Mouse (Mus musculus) neural tube, embryonic 14.5 days (tissue): ENCODE data around the gene Vrk1. TPM values are rescaled to one million over a fixed set of nuclear protein-coding genes. Genes with fewer than 3 reads are reported as not detected.

Source experiments
- ATAC-seq: fragments of 200-750 bp; cut with Nextera tagmentation; 2 replicates; pipeline ENCODE4 v1.8.0; 2017; ENCODE audit warnings: low read depth, mild to moderate bottlenecking, moderate TSS enrichment, moderate library complexity
- H3K27ac ChIP-seq: fragments of 300-500 bp; sonication (generic); 2 replicates; pipeline ENCODE4 v1.5.1; 2014; ENCODE audit warnings: low read depth, mild to moderate bottlenecking, control low read depth, low read length, moderate library complexity, mixed read lengths
- H3K27me3 ChIP-seq: fragments of 300-500 bp; sonication (generic); 2 replicates; pipeline ENCODE4 v1.6.1; 2014; ENCODE audit warnings: low read length; ENCODE audit not compliant: control insufficient read depth, insufficient read depth
- H3K36me3 ChIP-seq: fragments of 300-500 bp; sonication (generic); 2 replicates; pipeline ENCODE4 v1.6.1; 2014; ENCODE audit warnings: low read length, mixed read lengths; ENCODE audit not compliant: control insufficient read depth, insufficient read depth
- H3K4me1 ChIP-seq: fragments of 300-500 bp; sonication (generic); 2 replicates; pipeline ENCODE4 v1.6.1; 2014; ENCODE audit warnings: low read length; ENCODE audit not compliant: control insufficient read depth, insufficient read depth
- H3K4me2 ChIP-seq: fragments of 300-500 bp; sonication (generic); 2 replicates; pipeline ENCODE4 v1.6.1; 2014; ENCODE audit warnings: mild to moderate bottlenecking, low read depth, low read length, control low read depth
- H3K4me3 ChIP-seq: fragments of 300-500 bp; sonication (generic); 2 replicates; pipeline ENCODE4 v1.5.1; 2014; ENCODE audit warnings: low read depth, low read length, control low read depth, mixed read lengths
- H3K9ac ChIP-seq: fragments of 300-500 bp; sonication (generic); replicated peaks from 2 replicates; pipeline ENCODE4 v1.6.1; 2014; ENCODE audit warnings: low read depth, mild to moderate bottlenecking, control low read depth, low read length, mixed read lengths
- H3K9me3 ChIP-seq: fragments of 300-500 bp; sonication (generic); 2 replicates; pipeline ENCODE4 v1.6.1; 2016; ENCODE audit warnings: low read length; ENCODE audit not compliant: control insufficient read depth
- WGBS: fragments of 180-500 bp; shearing (Covaris S2); extraction: QIAGEN DNeasy Blood & Tissue Kit; methylation state at CpG from one replicate; pipeline ENCODE4 v1.1.7; 2014; 5-methylcytosine and 5-hydroxymethylcytosine counted together
- polyA plus RNA-seq: library from polyadenylated mRNA; unstranded; fragments of >200 nt; fragmentation: Nextera tagmentation; extraction: Ambion mirVana; gene quantifications from 2 replicates; pipeline ENCODE4 v1.2.1, GENCODE M21; 2014

Vrk1 gene
- polyA plus RNA-seq, 1 experiment from 2014 or later: 28.8 TPM

- Histone ChIP-seq H3K36me3 (no peaks in the 10 kb centered on the region), H3K27me3 (no peaks in the 10 kb centered on the region), H3K4me3 (no peak overlapping the region), H3K4me2 (no peak overlapping the region), H3K27ac (no peak overlapping the region), H3K4me1 (no peaks in the 10 kb centered on the region), H3K9me3 (no peaks in the 10 kb centered on the region), H3K9ac (no peak overlapping the region)
- WGBS: 66% methylated on average over 12 of the region's 12 CpGs
- ATAC-seq: no peak
Measured at GRCm38 (mm10) chr12:106059873-106060573, 50.0 kb downstream of the Vrk1 start.

DNA sequence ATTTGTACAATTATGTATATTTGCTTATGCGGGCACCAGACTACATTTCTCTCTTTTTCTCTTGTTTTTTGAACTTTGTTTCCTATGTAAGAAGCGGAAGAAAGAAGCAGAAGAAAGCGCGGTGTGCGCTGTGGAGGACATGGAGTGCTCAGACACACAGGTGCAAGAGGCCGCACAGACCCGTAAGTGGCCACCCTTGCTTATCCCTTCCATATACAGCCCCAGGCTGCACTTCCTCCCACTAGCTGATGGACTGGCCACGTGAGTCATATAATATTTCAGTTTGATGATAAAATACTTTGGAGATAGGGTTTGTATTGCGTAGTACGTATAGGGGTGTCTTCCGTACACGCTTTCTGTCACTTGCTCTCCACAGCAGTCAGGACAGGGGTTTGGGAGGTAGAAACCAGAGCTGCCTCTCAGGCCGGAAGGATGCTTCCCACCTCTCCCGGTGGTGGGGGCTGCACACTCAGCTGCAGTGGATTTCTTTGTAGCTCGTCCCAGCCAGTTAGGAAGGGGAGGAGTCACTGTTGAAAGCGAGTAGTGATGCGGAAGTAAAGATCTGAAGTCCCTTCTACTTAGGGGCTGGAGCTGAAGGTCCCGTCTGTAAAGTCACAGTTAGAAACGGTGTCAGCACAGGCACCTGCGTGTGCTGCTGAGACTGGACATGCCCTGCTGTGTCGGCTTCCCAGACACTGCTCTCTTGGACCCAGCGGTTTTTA, 60.6 kb downstream of the Vrk1 start:
- peak overlapping the region; percentile 16; the same call in 1 of the 2 replicates for H3K4me2 ChIP-seq
- no peak overlapping the region for H3K9ac ChIP-seq
- WGBS: 51% methylated on average over 22 of the region's 22 CpGs
- peaks cover 20% of the 10 kb centered on the region for H3K4me1 ChIP-seq
- no peaks in the 10 kb centered on the region for H3K9me3 ChIP-seq
- no peak overlapping the region for H3K4me3 ChIP-seq
- no peak overlapping the region for H3K27ac ChIP-seq
- no peaks in the 10 kb centered on the region for H3K36me3 ChIP-seq
- H3K27me3 ChIP-seq: no peaks in the 10 kb centered on the region
- ATAC-seq: no peak

DNA sequence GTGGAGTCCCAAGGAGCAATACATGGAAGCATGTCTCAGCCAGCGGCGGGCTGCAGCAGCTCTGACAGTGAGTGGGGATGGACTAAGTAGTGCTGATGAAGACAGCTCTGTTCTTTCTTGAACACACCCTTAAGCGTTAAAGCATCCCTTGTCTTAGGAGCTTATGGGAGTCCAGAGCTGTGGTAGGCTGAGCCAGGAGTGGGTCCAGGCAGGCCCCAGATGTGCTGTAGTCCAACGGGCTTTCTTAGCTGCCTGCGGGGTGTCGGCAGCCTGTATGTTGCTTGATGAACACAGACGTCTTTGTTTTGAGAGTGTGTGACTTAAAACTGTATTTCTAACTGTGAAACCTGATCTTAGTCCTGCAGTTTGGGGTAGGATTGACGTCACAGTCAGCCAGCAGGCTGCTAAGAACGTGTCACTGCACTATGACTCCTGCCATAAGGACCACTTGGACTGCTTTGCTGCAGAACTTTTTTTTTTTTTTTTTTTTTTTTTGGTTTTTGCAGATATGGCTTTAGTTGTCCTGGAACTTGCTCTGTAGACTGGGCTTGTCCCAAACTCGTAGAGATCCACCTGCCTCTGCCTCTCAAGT, 61.6 kb downstream of the Vrk1 start:
- Histone ChIP-seq H3K36me3 (no peaks in the 10 kb centered on the region), H3K27me3 (no peaks in the 10 kb centered on the region), H3K9me3 (no peaks in the 10 kb centered on the region), H3K9ac (no peak overlapping the region), H3K4me3 (no peak overlapping the region), H3K4me1 (peaks cover 20% of the 10 kb centered on the region), H3K4me2 (no peak overlapping the region), H3K27ac (no peak overlapping the region)
- WGBS: 40% methylated on average over 10 of the region's 10 CpGs
- ATAC-seq: peak; percentile 51; the same call in 1 of the 2 replicates

DNA sequence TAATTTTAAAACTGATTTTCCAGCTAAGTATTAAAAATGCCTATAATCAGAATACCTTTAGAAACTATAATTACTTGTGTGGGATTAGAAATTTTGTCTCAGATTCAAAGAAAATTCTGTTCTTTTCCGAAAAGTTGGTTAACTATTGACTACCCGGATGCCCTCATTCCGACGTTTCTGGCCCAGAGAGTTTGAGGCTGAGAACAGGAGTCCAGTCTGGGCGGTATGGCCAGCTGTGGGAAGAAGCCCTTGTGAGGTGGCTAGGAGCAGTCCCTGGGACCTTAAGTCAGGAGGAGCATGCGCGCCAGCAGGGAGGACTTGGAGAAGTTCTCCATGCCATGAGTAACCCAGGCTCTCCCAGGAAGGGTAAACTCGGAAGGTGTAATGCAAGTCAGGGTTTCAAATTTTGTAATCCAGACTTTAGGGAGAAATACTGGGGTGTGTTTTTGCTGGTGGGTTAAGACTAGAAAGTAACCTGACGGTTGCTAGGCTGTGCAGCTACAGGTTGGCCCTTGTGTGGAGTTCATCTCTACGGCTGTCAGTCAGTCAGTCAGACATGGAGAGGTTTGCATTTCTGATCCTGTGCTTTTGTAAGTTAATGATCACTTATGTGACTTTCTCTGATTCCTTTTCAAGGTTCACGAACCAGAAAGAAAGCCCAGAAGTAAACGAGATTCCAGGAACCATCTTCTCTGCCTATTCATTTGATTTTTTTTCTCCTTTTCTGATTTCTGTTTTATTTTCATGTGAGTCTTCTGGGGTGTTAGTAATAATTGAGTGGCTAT, 64.5 kb downstream of the Vrk1 start:
- Histone ChIP-seq H3K36me3 (no peaks in the 10 kb centered on the region), H3K4me2 (no peak overlapping the region), H3K4me1 (peaks cover 12% of the 10 kb centered on the region), H3K9ac (no peak overlapping the region), H3K4me3 (no peak overlapping the region), H3K9me3 (no peaks in the 10 kb centered on the region), H3K27ac (no peak overlapping the region), H3K27me3 (no peaks in the 10 kb centered on the region)
- ATAC-seq: no peak
- WGBS: 91% methylated on average over 12 of the region's 12 CpGs

DNA sequence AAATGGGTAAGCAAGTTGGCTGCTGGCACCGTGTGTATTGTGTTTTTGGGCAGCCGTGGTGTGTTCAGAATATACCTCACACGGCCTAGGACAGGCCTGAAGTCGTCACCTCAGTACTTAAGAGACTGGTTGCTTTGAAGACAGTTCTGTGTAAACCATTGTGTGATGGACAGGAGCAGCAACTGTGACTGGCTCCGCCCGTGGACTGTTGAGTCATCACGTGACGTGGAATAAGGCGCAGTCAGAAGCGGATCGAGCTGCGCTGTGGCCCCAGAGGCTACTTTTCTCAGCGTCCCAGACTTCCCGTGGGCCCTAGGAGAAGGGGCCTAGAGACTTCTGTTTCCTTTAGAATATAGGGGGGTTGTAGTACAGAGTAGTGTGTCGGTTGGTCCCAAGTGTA, 66.1 kb downstream of the Vrk1 start:
- Histone ChIP-seq H3K4me2 (no peak overlapping the region), H3K4me3 (no peak overlapping the region), H3K27ac (no peak overlapping the region), H3K9me3 (no peaks in the 10 kb centered on the region), H3K4me1 (peaks cover 17% of the 10 kb centered on the region), H3K27me3 (no peaks in the 10 kb centered on the region), H3K9ac (no peak overlapping the region), H3K36me3 (no peaks in the 10 kb centered on the region)
- ATAC-seq: no peak
- WGBS: 92% methylated on average over 15 of the region's 15 CpGs

DNA sequence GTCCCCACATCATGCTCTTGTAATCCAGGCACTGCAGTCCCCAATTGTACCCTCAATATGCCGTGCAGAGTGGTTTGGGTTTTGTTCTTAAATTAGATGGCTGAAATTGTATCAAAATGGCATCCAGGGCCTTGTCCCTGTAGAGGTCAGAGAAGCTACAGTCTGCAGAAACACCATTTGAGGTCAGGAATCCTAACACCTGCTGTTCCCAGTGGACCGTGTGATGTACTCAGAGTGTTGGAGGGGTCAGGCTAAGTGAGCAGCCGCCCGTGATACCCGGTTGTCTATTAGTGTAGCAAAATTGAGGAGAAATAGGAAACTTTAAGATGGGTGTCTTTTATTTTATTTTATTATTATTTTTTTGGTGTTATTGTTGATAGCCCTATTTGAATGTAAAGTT, 70.5 kb downstream of the Vrk1 start:
- Histone ChIP-seq H3K36me3 (no peaks in the 10 kb centered on the region), H3K9ac (peak overlapping the region; percentile 45; the same call in 1 of the 2 replicates), H3K27me3 (no peaks in the 10 kb centered on the region), H3K4me1 (peaks cover 27% of the 10 kb centered on the region), H3K9me3 (no peaks in the 10 kb centered on the region), H3K27ac (peak overlapping the region; percentile 79; the same call in 1 of the 2 replicates), H3K4me3 (no peak overlapping the region), H3K4me2 (peak overlapping the region; percentile 48; the same call in 1 of the 2 replicates)
- WGBS: 15% methylated on average over 5 of the region's 5 CpGs
- ATAC-seq: no peak

- Histone ChIP-seq H3K27me3 (no peaks in the 10 kb centered on the region), H3K36me3 (no peaks in the 10 kb centered on the region), H3K27ac (peak overlapping the region; percentile 79), H3K4me3 (no peak overlapping the region), H3K4me2 (peak overlapping the region; percentile 48), H3K4me1 (peaks cover 27% of the 10 kb centered on the region), H3K9me3 (no peaks in the 10 kb centered on the region), H3K9ac (peak overlapping the region; percentile 45)
- WGBS: 7% methylated on average over 23 of the region's 23 CpGs
- peak; percentile 69 for ATAC-seq
Measured at GRCm38 (mm10) chr12:106080945-106081747, 71.1 kb downstream of the Vrk1 start.

GRCm38 (mm10) chr12:106081748-106082140, 71.7 kb downstream of the Vrk1 start:
- peak overlapping the region; percentile 48; the same call in 1 of the 2 replicates for H3K4me2 ChIP-seq
- ATAC-seq: no peak
- no peaks in the 10 kb centered on the region for H3K27me3 ChIP-seq
- H3K4me3 ChIP-seq: no peak overlapping the region
- H3K4me1 ChIP-seq: peaks cover 27% of the 10 kb centered on the region
- no peak overlapping the region; the same call in 1 of the 2 replicates for H3K27ac ChIP-seq
- H3K9me3 ChIP-seq: no peaks in the 10 kb centered on the region
- 22% methylated on average over 7 of the region's 7 CpGs for WGBS
- H3K36me3 ChIP-seq: no peaks in the 10 kb centered on the region
- H3K9ac ChIP-seq: no peak overlapping the region
